Mouse (Mus musculus) C2C12 (cell line): ENCODE data around the gene Gm36028. TPM values are rescaled to one million over a fixed set of nuclear protein-coding genes. Genes with fewer than 3 reads are reported as not detected.

Experiments used
- H3K27me3 ChIP-seq: one replicate; pipeline ENCODE4 v1.6.1; 2011; ENCODE audit not compliant: control insufficient read depth, insufficient read depth, insufficient read length
- H3K36me3 ChIP-seq: one replicate; pipeline ENCODE4 v1.6.1; 2011; ENCODE audit not compliant: control insufficient read depth, insufficient read depth
- H3K4me3 ChIP-seq: one replicate; pipeline ENCODE4 v1.5.1; 2011; ENCODE audit warnings: mild to moderate bottlenecking, control low read depth; ENCODE audit not compliant: poor library complexity, insufficient read depth, severe bottlenecking
- H3K79me2 ChIP-seq: one replicate; pipeline ENCODE4 v1.6.1; 2011; ENCODE audit not compliant: control insufficient read depth, insufficient read depth
- H3K79me3 ChIP-seq: one replicate; pipeline ENCODE4 v1.6.1; 2011; ENCODE audit warnings: low read depth, control low read depth
- H3ac ChIP-seq: one replicate; pipeline ENCODE3; 2011; ENCODE audit warnings: low read depth; ENCODE audit not compliant: control insufficient read depth, insufficient read length
- CEBPB ChIP-seq: IDR thresholded peaks from one replicate; pipeline ENCODE4 v1.6.1; 2011; ENCODE audit warnings: low read depth, mild to moderate bottlenecking, control low read depth, moderate library complexity
- CTCF ChIP-seq: IDR thresholded peaks from one replicate; pipeline ENCODE4 v1.5.1; 2011; ENCODE audit not compliant: control insufficient read depth, insufficient read depth, insufficient read length
- FOSL1 ChIP-seq: IDR thresholded peaks from one replicate; pipeline ENCODE4 v1.8.0; 2011; ENCODE audit warnings: mild to moderate bottlenecking, low read length; ENCODE audit not compliant: poor library complexity, insufficient read depth, severe bottlenecking
- MAX ChIP-seq: IDR thresholded peaks from one replicate; pipeline ENCODE4 v1.6.1; 2011; ENCODE audit warnings: mild to moderate bottlenecking, control low read depth
- MYOD1 ChIP-seq: IDR thresholded peaks from one replicate; pipeline ENCODE4 v1.6.1; 2011; ENCODE audit warnings: low read depth; ENCODE audit not compliant: control insufficient read depth, insufficient read length
- MYOG ChIP-seq: IDR thresholded peaks from one replicate; pipeline ENCODE4 v1.6.1; 2011; ENCODE audit not compliant: control insufficient read depth, insufficient read length; ENCODE audit errors: extremely low read depth
- USF1 ChIP-seq: IDR thresholded peaks from one replicate; pipeline ENCODE4 v1.6.1; 2011; ENCODE audit warnings: low read depth, mild to moderate bottlenecking, control low read depth, moderate library complexity
- polyA plus RNA-seq: library from polyadenylated mRNA; unstranded; fragments of >200 nt; fragmentation: generic; extraction: Trizol; gene quantifications from one replicate; pipeline ENCODE4 v1.2.1, GENCODE M21; 2012; ENCODE audit warnings: missing spikeins

Gene Gm36028
- polyA plus RNA-seq, 1 experiment = 0.04 TPM

- H3K79me3 ChIP-seq = peaks cover 4% of the 10 kb centered on the region
- peaks cover 44% of the 10 kb centered on the region for H3K36me3 ChIP-seq
- H3K4me3 ChIP-seq = no peak overlapping the region
- TF ChIP-seq MYOD1 = no peak
- no peak for TF ChIP-seq MYOG
- no peak for TF ChIP-seq CEBPB
- no peak for TF ChIP-seq USF1
- no peak for TF ChIP-seq FOSL1
- no peak for TF ChIP-seq CTCF
- no peak for TF ChIP-seq MAX
- no peak overlapping the region for H3ac ChIP-seq
- no peaks in the 10 kb centered on the region for H3K27me3 ChIP-seq
- H3K79me2 ChIP-seq = peaks cover 38% of the 10 kb centered on the region
Observed at GRCm38 (mm10) chr16:37811874-37812273, 49.1 kb downstream of the Gm36028 start.

- Histone ChIP-seq H3K36me3 (peaks cover 34% of the 10 kb centered on the region), H3ac (no peak overlapping the region), H3K4me3 (no peak overlapping the region), H3K27me3 (no peaks in the 10 kb centered on the region), H3K79me2 (peaks cover 42% of the 10 kb centered on the region), H3K79me3 (peaks cover 4% of the 10 kb centered on the region)
- TF ChIP-seq MAX (no peak), CEBPB (no peak), FOSL1 (no peak), USF1 (no peak), MYOD1 (no peak), CTCF (no peak), MYOG (no peak)
Observed at GRCm38 (mm10) chr16:37809623-37809992, 51.3 kb downstream of the Gm36028 start.

GRCm38 (mm10) chr16:37808866-37809622 is 51.9 kb downstream of the Gm36028 start:
- TF ChIP-seq CTCF (no peak), MAX (no peak), CEBPB (no peak), MYOG (no peak)
- Histone ChIP-seq H3K36me3 (peaks cover 40% of the 10 kb centered on the region), H3K4me3 (no peak overlapping the region), H3K79me2 (peaks cover 42% of the 10 kb centered on the region), H3K79me3 (peaks cover 4% of the 10 kb centered on the region), H3K27me3 (no peaks in the 10 kb centered on the region), H3ac (no peak overlapping the region)

GRCm38 (mm10) chr16:37807269-37807668 is 53.7 kb downstream of the Gm36028 start:
- Histone ChIP-seq H3K36me3 (peaks cover 57% of the 10 kb centered on the region), H3K27me3 (no peaks in the 10 kb centered on the region), H3K4me3 (no peak overlapping the region), H3K79me3 (peaks cover 4% of the 10 kb centered on the region), H3K79me2 (peaks cover 33% of the 10 kb centered on the region), H3ac (no peak overlapping the region)
- TF ChIP-seq MYOD1 (no peak), CTCF (no peak), MAX (no peak), MYOG (no peak), CEBPB (no peak), USF1 (no peak), FOSL1 (no peak)

GRCm38 (mm10) chr16:37805746-37806495 is 55.0 kb downstream of the Gm36028 start:
- TF ChIP-seq MYOD1 = no peak
- no peak for TF ChIP-seq MAX
- no peak for TF ChIP-seq USF1
- no peak for TF ChIP-seq CEBPB
- TF ChIP-seq CTCF = no peak
- no peak for TF ChIP-seq MYOG
- TF ChIP-seq FOSL1 = no peak
- H3K4me3 ChIP-seq = no peak overlapping the region
- H3K79me3 ChIP-seq = peaks cover 4% of the 10 kb centered on the region
- H3K36me3 ChIP-seq = peaks cover 59% of the 10 kb centered on the region
- H3ac ChIP-seq = no peak overlapping the region
- H3K79me2 ChIP-seq = peaks cover 25% of the 10 kb centered on the region
- H3K27me3 ChIP-seq = no peaks in the 10 kb centered on the region
